Mouse (Mus musculus) layer of hippocampus, adult 2 months (tissue): ENCODE data around the gene Tff1. TPM values are rescaled to one million over a fixed set of nuclear protein-coding genes. Genes with fewer than 3 reads are reported as not detected.

Source experiments
- DNase-seq, 2 experiments: peaks; one replicate each; pipeline ENCODE4 v3.0.0; 2022; ENCODE audit warnings: low spot score in 2 of 2
- H3K27ac ChIP-seq: fragments of 200-600 bp; 2 replicates; pipeline ENCODE4 v1.8.1; 2022
- H3K4me3 ChIP-seq: fragments of 200-600 bp; 2 replicates; pipeline ENCODE4 v1.8.1; 2022; ENCODE audit warnings: mild to moderate bottlenecking
- CTCF ChIP-seq: fragments of 200-600 bp; conservative IDR thresholded peaks from 2 replicates; pipeline ENCODE4 v1.8.1; 2022; ENCODE audit warnings: antibody characterized with exemption, mild to moderate bottlenecking, moderate library complexity
- total RNA-seq, 2 experiments: library from RNA; stranded (reverse); gene quantifications; 2 replicates each; pipeline ENCODE4 v1.2.3; 2021

The Tff1 gene
- total RNA-seq, 2 experiments from 2014 or later = not detected

DNA sequence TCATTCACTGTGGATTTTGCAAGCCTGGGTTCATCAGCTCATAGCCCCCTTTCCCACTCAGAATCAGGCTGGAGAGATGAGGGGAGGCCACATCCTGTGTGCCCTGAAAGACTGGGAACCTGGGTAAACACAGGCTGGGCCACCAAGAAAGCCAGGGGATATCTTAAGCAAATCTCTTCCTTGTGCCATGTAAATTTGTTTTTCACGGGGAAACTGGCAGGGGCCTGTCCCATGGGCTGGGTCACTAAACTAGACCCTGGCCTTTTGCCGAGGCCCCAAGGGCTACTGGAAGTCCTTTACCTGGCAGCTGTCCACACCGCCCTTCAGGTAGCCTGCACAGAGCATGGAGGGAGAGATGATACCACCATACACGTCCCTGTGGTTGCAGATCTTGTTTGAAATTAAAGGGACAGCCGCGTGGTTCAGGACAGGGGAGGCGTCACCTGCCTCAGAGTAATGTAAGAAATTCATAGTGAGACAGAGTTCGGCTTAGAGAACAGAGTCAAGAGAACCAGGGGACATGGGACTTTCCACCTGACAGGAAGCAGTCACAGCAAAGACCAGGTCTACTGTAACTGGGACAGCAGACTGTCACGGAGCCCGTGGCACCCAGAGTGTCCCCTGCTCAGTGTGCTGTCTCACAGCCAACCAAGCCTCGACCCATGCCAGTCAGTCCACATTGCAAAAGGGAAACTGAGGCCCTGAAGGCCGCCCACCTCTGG, 19.4 kb upstream of the Tff1 start:
- no peak overlapping the region for H3K27ac ChIP-seq
- H3K4me3 ChIP-seq = no peak overlapping the region
- no peak for DNase-seq
- TF ChIP-seq CTCF = no peak

DNA sequence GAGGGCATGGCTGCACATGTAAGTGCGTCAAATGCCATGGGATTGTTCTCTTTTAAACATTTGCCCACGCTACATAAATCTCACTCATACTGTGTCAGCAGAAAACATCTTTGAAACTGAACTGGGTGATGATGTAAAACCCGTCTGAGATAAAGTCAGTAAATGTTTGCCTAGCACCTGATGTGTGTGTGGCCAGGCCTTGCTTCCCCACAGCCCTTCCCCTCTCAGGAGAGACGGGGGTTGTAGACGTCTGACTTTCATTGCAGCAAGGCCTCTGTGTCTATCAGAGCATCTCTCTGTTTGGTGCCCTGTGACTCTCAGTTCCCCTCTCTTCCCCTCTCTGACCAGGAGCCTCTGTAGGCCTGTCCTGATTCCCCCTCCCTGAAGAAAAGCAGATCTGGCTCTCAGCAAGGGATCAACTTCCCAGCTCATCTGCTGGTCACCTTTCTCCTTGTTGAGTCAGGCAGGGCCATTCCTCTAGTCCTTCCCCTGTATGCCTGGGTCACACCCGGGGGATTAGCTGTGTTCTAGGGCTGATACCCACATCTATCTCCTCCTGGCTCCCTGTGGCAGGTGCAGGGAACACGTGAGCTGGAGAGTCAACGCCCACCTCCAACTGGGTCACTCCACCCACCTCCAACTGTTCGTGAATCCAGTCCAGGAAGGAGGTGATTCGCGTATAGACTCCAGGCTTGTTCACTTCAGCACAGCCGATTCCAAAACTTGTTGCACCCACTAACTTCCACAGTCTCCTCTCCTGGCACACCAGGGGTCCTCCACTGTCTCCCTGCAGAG, 18.3 kb upstream of the Tff1 start:
- Histone ChIP-seq H3K4me3 (no peak overlapping the region), H3K27ac (no peak overlapping the region)

DNA sequence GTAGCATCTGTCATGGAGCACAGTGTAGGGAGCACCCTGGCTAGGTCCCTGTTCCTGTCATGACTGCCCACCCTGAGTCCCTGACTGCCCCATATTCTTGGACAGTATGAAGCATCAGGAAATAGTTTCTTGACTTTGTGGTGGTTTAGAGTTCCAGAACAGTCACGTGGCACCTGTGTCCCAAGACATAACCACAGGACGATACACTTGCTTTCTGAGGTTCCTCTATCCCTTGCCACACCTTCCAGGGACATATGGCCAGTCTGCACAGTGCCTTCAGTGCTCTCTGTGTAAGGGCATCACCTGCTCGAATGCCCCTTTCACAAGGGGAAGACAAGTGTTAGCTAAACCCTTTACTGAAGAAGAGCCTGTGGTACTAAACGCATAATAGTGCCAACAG, 16.4 kb upstream of the Tff1 start:
- DNase-seq = no peak
- H3K4me3 ChIP-seq = no peak overlapping the region
- no peak overlapping the region for H3K27ac ChIP-seq
- no peak for TF ChIP-seq CTCF

More for the DNA sequence above, 18.3 kb upstream of the Tff1 start:
- peak; percentile 60 to 64 for DNase-seq
- no peak for TF ChIP-seq CTCF

DNA sequence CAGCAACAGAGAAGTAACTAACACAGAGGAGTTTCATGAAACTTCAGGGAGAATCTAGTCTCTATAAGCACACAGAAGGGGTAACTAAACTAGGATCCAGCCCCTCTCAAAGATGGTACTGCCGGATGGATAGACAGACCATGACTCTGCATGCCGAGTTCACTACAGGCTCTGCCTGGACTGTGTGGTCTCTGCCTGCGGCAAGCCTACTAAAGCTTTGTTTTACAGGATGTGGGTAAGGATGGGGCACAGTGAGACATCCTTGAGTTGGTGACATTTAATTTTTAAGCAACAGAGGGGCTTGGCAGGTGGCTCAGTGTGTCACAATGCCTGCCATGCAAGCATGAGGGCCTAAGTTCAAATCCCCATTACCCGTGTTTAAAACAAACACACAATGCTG, 11.2 kb upstream of the Tff1 start:
- no peak for TF ChIP-seq CTCF
- DNase-seq = no peak
- Histone ChIP-seq H3K4me3 (no peak overlapping the region), H3K27ac (no peak overlapping the region)

DNA sequence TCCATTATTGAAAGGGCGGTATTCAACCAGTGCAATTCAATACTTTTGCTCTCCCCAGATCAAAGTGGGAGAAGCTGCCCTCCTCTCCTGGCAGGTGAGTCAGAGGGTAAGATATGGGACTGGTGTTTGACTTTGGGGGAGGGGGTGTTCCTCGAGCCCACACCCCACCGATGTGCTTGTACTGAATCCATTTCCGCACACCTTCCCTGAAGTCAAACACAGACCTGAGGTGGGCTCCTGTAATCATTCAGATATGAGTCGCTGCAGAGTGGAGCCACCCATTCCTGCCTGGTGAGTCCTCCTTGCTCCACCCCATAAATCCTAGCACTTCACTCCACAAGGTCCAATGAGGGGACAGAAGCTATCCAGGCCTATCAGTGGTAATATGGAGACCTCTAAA, 4.7 kb upstream of the Tff1 start:
- TF ChIP-seq CTCF = no peak
- H3K4me3 ChIP-seq = no peak overlapping the region
- DNase-seq = no peak
- H3K27ac ChIP-seq = no peak overlapping the region

DNA sequence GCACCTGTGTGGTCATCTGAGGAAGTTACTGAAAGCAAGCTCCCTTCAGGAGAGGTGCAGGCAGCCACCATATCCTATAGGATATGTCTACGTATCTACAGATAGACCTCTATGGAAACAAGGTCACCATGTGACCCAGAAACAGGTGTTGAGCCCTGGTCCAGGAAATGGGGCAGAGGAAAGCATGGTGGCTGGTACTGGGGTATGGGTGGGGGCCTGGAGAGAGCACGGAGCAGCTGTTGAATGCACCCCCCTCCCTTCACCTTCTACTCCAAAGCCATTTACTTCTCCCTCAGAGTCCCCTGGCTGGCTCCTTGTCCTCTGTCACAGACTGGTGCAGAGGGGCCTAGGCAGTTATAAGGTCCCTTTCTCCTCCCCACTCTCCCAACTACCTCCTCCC, 1.3 kb downstream of the Tff1 start:
- TF ChIP-seq CTCF = no peak
- no peak overlapping the region for H3K4me3 ChIP-seq
- H3K27ac ChIP-seq = no peak overlapping the region
- DNase-seq = no peak

DNA sequence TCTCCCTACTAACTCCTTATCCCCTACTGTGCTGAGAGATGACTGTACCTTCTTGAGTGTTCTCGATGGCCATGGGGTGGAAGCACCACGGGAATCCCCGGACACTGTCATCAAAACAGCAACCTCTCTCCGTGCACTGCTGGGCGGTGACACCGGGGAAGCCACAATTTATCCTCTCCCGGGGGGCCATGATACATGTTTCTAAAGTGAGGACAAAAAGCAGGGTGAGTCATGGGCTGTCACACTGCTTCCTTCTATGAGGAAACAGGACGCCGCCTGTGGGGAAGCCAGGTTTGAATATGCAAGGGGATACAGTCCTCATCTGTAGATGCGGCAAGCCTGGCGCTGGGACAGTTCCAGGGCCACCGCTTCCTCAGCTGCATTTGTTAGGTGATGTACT, 2.5 kb downstream of the Tff1 start:
- DNase-seq = no peak
- no peak overlapping the region for H3K4me3 ChIP-seq
- H3K27ac ChIP-seq = no peak overlapping the region
- TF ChIP-seq CTCF = no peak

DNA sequence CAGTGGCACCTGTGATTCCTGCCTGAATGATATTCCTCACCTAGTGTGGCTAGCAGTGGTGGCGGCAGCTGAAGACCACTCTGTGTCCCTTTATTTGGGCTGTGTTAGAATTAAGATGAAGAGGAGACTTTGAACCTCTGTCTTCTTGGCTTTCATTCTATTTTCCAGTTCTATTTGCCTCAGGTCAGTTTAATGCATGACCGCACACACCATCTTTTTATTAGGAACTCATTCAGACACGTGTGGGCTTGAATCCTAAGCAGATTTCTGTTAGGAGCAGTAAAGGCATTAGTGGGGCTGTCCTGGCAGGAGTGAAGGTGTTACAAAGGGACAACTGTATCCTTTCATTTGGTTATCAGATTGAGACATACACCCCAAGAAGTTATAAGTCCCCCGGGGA, 4.8 kb downstream of the Tff1 start:
- H3K27ac ChIP-seq = no peak overlapping the region
- no peak for TF ChIP-seq CTCF
- no peak for DNase-seq
- H3K4me3 ChIP-seq = no peak overlapping the region

DNA sequence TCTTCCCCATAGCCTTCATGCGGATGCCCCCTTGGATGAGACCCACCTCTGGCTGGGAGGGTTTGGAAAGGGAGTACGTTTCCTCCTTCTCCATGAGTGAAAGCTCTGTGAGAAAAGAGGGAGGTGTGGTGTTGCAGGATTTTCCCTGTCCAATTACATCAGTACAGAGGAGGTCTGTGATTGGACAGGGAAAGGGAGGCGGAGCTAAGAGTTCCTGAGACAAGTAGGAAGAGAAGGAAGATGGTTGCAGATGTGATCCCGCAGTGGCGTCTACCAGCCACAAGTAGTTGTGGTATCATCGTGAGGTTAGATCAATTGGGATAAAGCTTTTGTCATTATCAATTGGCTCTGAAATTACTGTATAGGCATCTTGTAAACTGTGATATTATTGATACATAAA, 7.2 kb downstream of the Tff1 start:
- Histone ChIP-seq H3K4me3 (no peak overlapping the region), H3K27ac (no peak overlapping the region)
- TF ChIP-seq CTCF = no peak
- DNase-seq = no peak

DNA sequence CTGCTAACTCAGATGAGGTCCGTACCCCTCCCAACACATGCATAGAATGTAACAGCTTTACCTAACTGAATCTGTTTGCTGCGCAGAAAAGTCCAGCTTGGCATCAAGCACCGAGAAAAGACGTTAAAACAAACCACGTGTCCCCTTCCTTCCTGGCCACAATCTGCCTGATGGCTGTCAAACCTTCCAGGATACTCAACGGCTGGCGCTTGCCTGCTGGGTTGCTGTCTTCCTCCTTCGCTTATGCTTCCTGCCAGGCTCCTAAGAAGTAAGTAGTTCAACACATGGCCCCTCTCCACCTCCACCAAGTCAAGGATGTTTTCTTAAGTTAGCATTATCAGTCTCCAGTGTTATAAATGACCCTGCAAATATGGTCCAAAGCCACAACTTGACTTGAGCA, 11.3 kb downstream of the Tff1 start:
- Histone ChIP-seq H3K27ac (no peak overlapping the region), H3K4me3 (no peak overlapping the region)
- DNase-seq = no peak
- no peak for TF ChIP-seq CTCF

DNA sequence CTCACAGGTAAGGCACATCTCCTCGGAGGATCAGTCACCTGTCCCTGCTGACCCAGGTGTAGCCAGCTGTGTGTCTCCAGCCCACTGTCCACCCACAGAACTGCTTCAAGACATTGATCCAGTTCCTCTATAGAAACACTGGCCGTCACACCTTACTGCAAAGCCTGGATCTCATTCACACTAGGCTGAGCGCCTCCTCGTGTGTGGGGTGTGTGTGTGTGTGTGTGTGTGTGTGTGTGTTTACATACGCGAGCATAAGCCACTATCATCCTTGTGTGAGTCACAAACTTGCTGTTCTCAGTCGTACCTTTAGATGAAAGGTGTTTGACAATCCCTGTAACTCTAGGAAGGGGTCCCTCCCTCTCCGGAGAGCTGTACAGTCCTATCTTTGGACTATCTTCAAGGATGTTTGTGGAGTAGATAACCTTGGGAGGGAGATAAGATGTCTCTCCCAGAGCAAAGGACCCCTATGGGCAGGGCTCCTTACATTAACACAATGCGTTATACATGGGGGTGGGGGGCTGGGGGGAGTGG, 12.0 kb downstream of the Tff1 start:
- no peak for DNase-seq

DNA sequence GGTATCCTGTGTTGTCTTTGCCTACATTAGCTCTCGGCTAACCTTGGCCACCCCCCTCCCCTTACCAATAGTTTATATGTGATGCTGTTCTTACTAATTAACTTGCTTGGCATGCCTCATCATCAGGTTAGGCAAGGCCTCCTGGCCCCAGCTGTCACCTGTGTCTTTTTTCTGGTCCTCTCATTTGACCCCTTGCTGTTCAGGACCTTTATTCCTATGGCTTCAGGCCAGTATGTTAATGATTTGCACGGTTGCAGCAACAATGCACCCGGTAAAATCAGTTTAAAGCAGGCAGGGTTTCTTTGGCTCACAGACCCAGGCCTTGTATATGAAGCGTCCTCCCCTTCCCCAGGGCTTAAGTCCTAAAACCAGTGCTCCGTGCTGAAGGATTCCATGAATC, 12.6 kb downstream of the Tff1 start:
- no peak overlapping the region for H3K4me3 ChIP-seq
- TF ChIP-seq CTCF = no peak
- no peak overlapping the region for H3K27ac ChIP-seq
- DNase-seq = no peak

More for the DNA sequence above, 12.0 kb downstream of the Tff1 start:
- H3K4me3 ChIP-seq = no peak overlapping the region
- no peak for TF ChIP-seq CTCF
- H3K27ac ChIP-seq = no peak overlapping the region

DNA sequence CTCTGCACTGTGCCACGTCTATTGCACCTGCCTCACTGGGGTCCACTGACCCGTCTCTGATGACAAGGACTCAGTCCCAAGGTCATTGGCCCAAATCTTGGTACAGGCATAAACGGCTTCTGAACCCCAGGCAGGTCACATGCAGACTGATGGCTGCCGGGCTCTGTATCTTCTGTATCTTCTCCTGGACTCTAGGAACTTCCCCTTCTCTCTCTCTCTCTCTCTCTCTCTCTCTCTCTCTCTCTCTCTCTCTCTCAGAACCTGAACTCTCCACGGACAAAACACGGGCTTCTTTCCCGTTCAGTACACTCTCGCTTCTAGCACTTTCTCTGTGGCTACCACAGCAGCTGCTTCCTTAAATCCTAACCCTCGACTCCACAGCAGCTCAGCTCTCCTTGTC, 19.1 kb downstream of the Tff1 start:
- TF ChIP-seq CTCF = no peak
- H3K27ac ChIP-seq = no peak overlapping the region

More for the DNA sequence above, 19.1 kb downstream of the Tff1 start:
- no peak overlapping the region for H3K4me3 ChIP-seq
- DNase-seq = no peak
